Mouse (Mus musculus): ENCODE measurements around the gene Ankrd53. TPM values are rescaled to one million over a fixed set of nuclear protein-coding genes. Genes with fewer than 3 reads are reported as not detected.
A peak's percentile ranks its signal among the peaks of the same experiment; 100 is the strongest.

Gene Ankrd53
- polyA plus RNA-seq (2015; fragmentation: Nextera tagmentation; extraction: Ambion mirVana) = 0.21 and 0.27 TPM in 2 replicates

- Histone ChIP-seq H3K9me3 (no peaks in the 10 kb centered on the region), H3K36me3 (no peaks in the 10 kb centered on the region), H3K27me3 (peaks cover 69% of the 10 kb centered on the region), H3K4me1 (replicated peaks) (peaks cover 14% of the 10 kb centered on the region), H3K9ac (no peak within 1 kb of the TSS), H3K27ac (replicated peaks) (no peak within 1 kb of the TSS), H3K4me3 (peak within 1 kb of the TSS; percentile 9), H3K4me2 (peak within 1 kb of the TSS; percentile 45)
- ATAC-seq (ENCODE audit: low FRiP score, low read depth) = no peak
- 28% methylated on average over 6 of the region's 6 CpGs for WGBS
Observed at GRCm38 (mm10) chr6:83762344-83762743, at the start of gene Ankrd53. Ankrd53 (plus strand) TSS chr6:83762644.

GRCm38 (mm10) chr6:83713271-83714136, 48.9 kb upstream of the Ankrd53 start:
- peaks cover 91% of the 10 kb centered on the region for H3K27me3 ChIP-seq
- H3K27ac ChIP-seq (replicated peaks) = no peak overlapping the region
- no peaks in the 10 kb centered on the region for H3K9me3 ChIP-seq
- H3K9ac ChIP-seq = no peak overlapping the region
- H3K4me2 ChIP-seq = no peak overlapping the region
- peaks cover 26% of the 10 kb centered on the region for H3K4me1 ChIP-seq (replicated peaks)
- H3K36me3 ChIP-seq = no peaks in the 10 kb centered on the region
- WGBS = under 1% methylated on average over 12 of the region's 12 CpGs
- ATAC-seq (ENCODE audit: low FRiP score, low read depth) = no peak
- H3K4me3 ChIP-seq = no peak overlapping the region

GRCm38 (mm10) chr6:83714221-83715123, 48.0 kb upstream of the Ankrd53 start:
- no peak for ATAC-seq (ENCODE audit: low FRiP score, low read depth)
- peaks cover 90% of the 10 kb centered on the region for H3K27me3 ChIP-seq
- no peaks in the 10 kb centered on the region for H3K9me3 ChIP-seq
- H3K4me2 ChIP-seq = no peak overlapping the region
- H3K27ac ChIP-seq (replicated peaks) = no peak overlapping the region
- H3K4me3 ChIP-seq = no peak overlapping the region
- WGBS = under 1% methylated on average over 34 of the region's 34 CpGs
- peaks cover 26% of the 10 kb centered on the region for H3K4me1 ChIP-seq (replicated peaks)
- no peaks in the 10 kb centered on the region for H3K36me3 ChIP-seq
- H3K9ac ChIP-seq = no peak overlapping the region

GRCm38 (mm10) chr6:83715461-83716196, 46.8 kb upstream of the Ankrd53 start:
- ATAC-seq (ENCODE audit: low FRiP score, low read depth) = no peak
- Histone ChIP-seq H3K4me1 (replicated peaks) (peaks cover 22% of the 10 kb centered on the region), H3K27ac (replicated peaks) (no peak overlapping the region), H3K27me3 (peaks cover 90% of the 10 kb centered on the region), H3K4me2 (no peak overlapping the region), H3K36me3 (no peaks in the 10 kb centered on the region), H3K9me3 (no peaks in the 10 kb centered on the region), H3K9ac (no peak overlapping the region), H3K4me3 (no peak overlapping the region)
- 2% methylated on average over 30 of the region's 30 CpGs for WGBS

GRCm38 (mm10) chr6:83717026-83717425, 45.4 kb upstream of the Ankrd53 start:
- no peak overlapping the region for H3K9ac ChIP-seq
- no peaks in the 10 kb centered on the region for H3K36me3 ChIP-seq
- H3K27me3 ChIP-seq = peaks cover 90% of the 10 kb centered on the region
- H3K4me3 ChIP-seq = no peak overlapping the region
- no peak for ATAC-seq (ENCODE audit: low FRiP score, low read depth)
- H3K9me3 ChIP-seq = no peaks in the 10 kb centered on the region
- H3K27ac ChIP-seq (replicated peaks) = no peak overlapping the region
- peaks cover 8% of the 10 kb centered on the region for H3K4me1 ChIP-seq (replicated peaks)
- WGBS = 3% methylated on average over 8 of the region's 8 CpGs
- no peak overlapping the region for H3K4me2 ChIP-seq

- H3K9me3 ChIP-seq = no peaks in the 10 kb centered on the region
- 30% methylated on average over 6 of the region's 6 CpGs for WGBS
- no peak overlapping the region for H3K27ac ChIP-seq (replicated peaks)
- no peak overlapping the region for H3K9ac ChIP-seq
- H3K4me2 ChIP-seq = no peak overlapping the region
- peaks cover 70% of the 10 kb centered on the region for H3K27me3 ChIP-seq
- H3K36me3 ChIP-seq = no peaks in the 10 kb centered on the region
- H3K4me3 ChIP-seq = no peak overlapping the region
- no peaks in the 10 kb centered on the region for H3K4me1 ChIP-seq (replicated peaks)
- ATAC-seq (ENCODE audit: low FRiP score, low read depth) = no peak
Observed at GRCm38 (mm10) chr6:83722526-83722925, 39.9 kb upstream of the Ankrd53 start.

- Histone ChIP-seq H3K27ac (replicated peaks) (no peak overlapping the region), H3K9ac (no peak overlapping the region), H3K4me2 (no peak overlapping the region), H3K27me3 (peaks cover 25% of the 10 kb centered on the region), H3K36me3 (no peaks in the 10 kb centered on the region), H3K9me3 (no peaks in the 10 kb centered on the region), H3K4me3 (no peak overlapping the region), H3K4me1 (replicated peaks) (no peaks in the 10 kb centered on the region)
- WGBS = 45% methylated on average over 4 of the region's 4 CpGs
- ATAC-seq (ENCODE audit: low FRiP score, low read depth) = no peak
Observed at GRCm38 (mm10) chr6:83727178-83727577, 35.3 kb upstream of the Ankrd53 start.

- no peaks in the 10 kb centered on the region for H3K4me1 ChIP-seq (replicated peaks)
- no peaks in the 10 kb centered on the region for H3K36me3 ChIP-seq
- no peak overlapping the region for H3K4me2 ChIP-seq
- no peak overlapping the region for H3K9ac ChIP-seq
- no peak overlapping the region for H3K27ac ChIP-seq (replicated peaks)
- peaks cover 21% of the 10 kb centered on the region for H3K27me3 ChIP-seq
- 93% methylated on average over 3 of the region's 3 CpGs for WGBS
- no peak overlapping the region for H3K4me3 ChIP-seq
- H3K9me3 ChIP-seq = no peaks in the 10 kb centered on the region
- ATAC-seq (ENCODE audit: low FRiP score, low read depth) = no peak
Observed at GRCm38 (mm10) chr6:83728488-83728887, 34.0 kb upstream of the Ankrd53 start.

GRCm38 (mm10) chr6:83729350-83729970, 33.0 kb upstream of the Ankrd53 start:
- Histone ChIP-seq H3K4me1 (replicated peaks) (no peaks in the 10 kb centered on the region), H3K36me3 (no peaks in the 10 kb centered on the region), H3K27ac (replicated peaks) (no peak overlapping the region), H3K4me2 (no peak overlapping the region), H3K4me3 (no peak overlapping the region), H3K27me3 (peaks cover 13% of the 10 kb centered on the region; the same call in 1 of the 2 replicates), H3K9ac (no peak overlapping the region), H3K9me3 (no peaks in the 10 kb centered on the region)
- no peak for ATAC-seq (ENCODE audit: low FRiP score, low read depth)
- 75% methylated on average over 14 of the region's 14 CpGs for WGBS

- no peak overlapping the region for H3K4me3 ChIP-seq
- no peak for ATAC-seq (ENCODE audit: low FRiP score, low read depth)
- H3K4me1 ChIP-seq (replicated peaks) = no peaks in the 10 kb centered on the region
- H3K9me3 ChIP-seq = no peaks in the 10 kb centered on the region
- peaks cover 7% of the 10 kb centered on the region; the same call in 1 of the 2 replicates for H3K27me3 ChIP-seq
- no peak overlapping the region for H3K9ac ChIP-seq
- H3K36me3 ChIP-seq = no peaks in the 10 kb centered on the region
- no peak overlapping the region for H3K4me2 ChIP-seq
- H3K27ac ChIP-seq (replicated peaks) = no peak overlapping the region
- WGBS = 27% methylated on average over 5 of the region's 5 CpGs
Observed at GRCm38 (mm10) chr6:83731128-83731527, 31.3 kb upstream of the Ankrd53 start.

GRCm38 (mm10) chr6:83737311-83737710, 25.1 kb upstream of the Ankrd53 start:
- Histone ChIP-seq H3K4me3 (no peak overlapping the region), H3K36me3 (no peaks in the 10 kb centered on the region), H3K27me3 (peaks cover 7% of the 10 kb centered on the region; the same call in 1 of the 2 replicates), H3K4me1 (replicated peaks) (no peaks in the 10 kb centered on the region), H3K27ac (replicated peaks) (no peak overlapping the region), H3K9ac (no peak overlapping the region), H3K9me3 (no peaks in the 10 kb centered on the region), H3K4me2 (no peak overlapping the region)
- 28% methylated on average over 13 of the region's 13 CpGs for WGBS
- no peak for ATAC-seq (ENCODE audit: low FRiP score, low read depth)
